Mouse (Mus musculus): ENCODE measurements at regions not wholly inside any gene's neighbourhood (a gene's known extent, or its start where the extent isn't known, plus 50 kb on each side); places are given as distances from the start of the nearest gene placed in this dataset.

DNA sequence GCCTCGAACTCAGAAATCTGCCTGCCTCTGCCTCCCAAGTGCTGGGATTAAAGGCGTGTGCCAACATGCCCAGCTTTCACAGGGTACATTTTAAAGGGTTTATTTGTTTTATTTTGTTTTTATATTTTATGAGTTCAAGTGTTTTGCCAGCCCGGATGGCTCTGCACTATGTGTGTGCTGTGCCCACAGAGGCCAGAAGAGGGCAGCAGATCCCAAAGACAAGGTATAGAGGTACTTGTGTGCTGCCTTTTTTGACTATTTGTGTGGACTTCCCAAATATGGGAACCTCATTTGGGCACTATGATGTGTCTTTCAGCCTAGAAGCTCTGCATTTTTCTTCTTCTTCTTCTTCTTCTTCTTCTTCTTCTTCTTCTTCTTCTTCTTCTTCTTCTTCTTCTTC is 176.4 kb upstream of the Azi2 start:
- Histone ChIP-seq H3K4me2 (no peak overlapping the region), H3K9ac (no peak overlapping the region), H3K27me3 (0 out of 2 replicates have a peak, but pooled peaks cover 2% of the 10 kb centered on the region), H3K36me3 (no peaks in the 10 kb centered on the region), H3K9me3 (replicated peaks) (no peaks in the 10 kb centered on the region), H3K4me3 (no peak overlapping the region), H3K4me1 (replicated peaks) (no peaks in the 10 kb centered on the region), H3K27ac (no peak overlapping the region)
- ATAC-seq (replicated peaks; ENCODE audit: insufficient number of reproducible peaks, insufficient read depth, low FRiP score, low read depth) = no peak
- 90% methylated on average over 3 of the region's 3 CpGs for WGBS

DNA sequence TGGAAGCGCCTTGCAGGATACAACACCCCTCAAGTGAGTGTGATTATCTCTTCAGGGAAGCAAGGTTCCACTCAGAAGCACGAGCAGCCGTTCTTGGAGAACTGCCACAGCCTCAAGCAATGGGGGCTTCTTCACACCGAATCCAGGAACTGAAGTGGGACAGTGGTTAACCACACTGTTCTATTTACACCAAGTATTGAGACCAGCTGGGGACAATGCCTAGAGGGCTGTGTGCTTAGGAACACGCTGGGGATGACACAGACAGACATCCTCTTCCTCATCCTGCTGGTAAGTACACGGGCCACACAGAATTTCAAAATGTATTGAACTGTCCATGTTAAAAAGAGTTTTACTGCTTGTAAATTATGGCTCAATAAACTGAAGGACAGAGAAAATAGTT is 177.0 kb upstream of the Azi2 start:
- ATAC-seq (replicated peaks; ENCODE audit: insufficient number of reproducible peaks, insufficient read depth, low FRiP score, low read depth) = no peak
- H3K9ac ChIP-seq = no peak overlapping the region
- 75% methylated on average over 6 of the region's 6 CpGs for WGBS

DNA sequence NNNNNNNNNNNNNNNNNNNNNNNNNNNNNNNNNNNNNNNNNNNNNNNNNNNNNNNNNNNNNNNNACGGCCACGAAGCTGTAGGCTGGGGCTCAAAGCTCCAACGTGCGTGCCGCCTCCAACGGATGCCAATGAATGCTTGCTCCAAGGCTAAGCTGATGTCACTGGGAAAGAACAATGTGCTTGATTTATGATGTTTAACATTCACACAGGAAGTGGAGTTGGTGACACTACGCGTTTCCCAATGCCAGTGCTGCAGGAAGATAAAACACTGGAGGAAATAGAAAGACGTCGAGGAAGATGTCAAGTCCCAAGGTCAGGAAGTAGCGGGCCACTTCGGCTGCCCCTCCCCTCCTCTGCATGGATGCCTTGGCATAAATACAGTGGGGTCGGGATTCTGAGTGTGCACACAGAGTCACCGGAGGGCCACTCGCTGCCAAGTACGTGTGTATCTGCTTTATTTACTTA is 180.7 kb upstream of the Azi2 start:
- no peak overlapping the region for H3K4me3 ChIP-seq
- no peak for ATAC-seq (replicated peaks; ENCODE audit: insufficient number of reproducible peaks, insufficient read depth, low FRiP score, low read depth)
- H3K4me1 ChIP-seq (replicated peaks) = no peaks in the 10 kb centered on the region
- no peaks in the 10 kb centered on the region for H3K9me3 ChIP-seq (replicated peaks)
- no peak overlapping the region for H3K4me2 ChIP-seq
- H3K9ac ChIP-seq = no peak overlapping the region
- H3K27ac ChIP-seq = no peak overlapping the region
- WGBS = 56% methylated on average over 16 of the region's 16 CpGs
- H3K27me3 ChIP-seq = no peaks in the 10 kb centered on the region
- H3K36me3 ChIP-seq = no peaks in the 10 kb centered on the region

More for the DNA sequence above, 177.0 kb upstream of the Azi2 start:
- H3K27ac ChIP-seq = no peak overlapping the region
- no peak overlapping the region for H3K4me2 ChIP-seq
- H3K4me3 ChIP-seq = no peak overlapping the region
- H3K27me3 ChIP-seq = 0 out of 2 replicates have a peak, but pooled peaks cover 2% of the 10 kb centered on the region
- no peaks in the 10 kb centered on the region for H3K4me1 ChIP-seq (replicated peaks)
- H3K36me3 ChIP-seq = no peaks in the 10 kb centered on the region
- no peaks in the 10 kb centered on the region for H3K9me3 ChIP-seq (replicated peaks)

DNA sequence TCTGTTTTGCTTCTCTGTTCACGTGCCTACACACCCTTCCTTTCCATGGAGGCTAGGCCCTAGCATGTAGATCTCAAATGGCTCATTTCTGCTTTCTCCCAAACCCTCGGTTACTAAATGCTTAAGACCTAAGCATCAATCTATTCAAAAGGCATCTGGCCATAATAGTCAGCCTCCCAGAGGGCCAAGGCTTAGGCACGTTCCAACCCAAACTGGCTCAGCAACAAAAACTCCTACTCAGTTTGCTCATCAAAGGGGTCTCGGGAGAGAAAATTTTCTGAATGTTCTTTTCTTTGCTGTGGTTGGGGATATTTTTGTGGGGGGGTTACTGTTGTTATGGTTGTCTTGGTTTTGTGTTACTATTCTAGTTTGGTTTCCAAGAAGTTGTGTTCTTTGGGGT is 196.8 kb upstream of the Azi2 start:
- Histone ChIP-seq H3K4me2 (no peak overlapping the region), H3K9ac (no peak overlapping the region), H3K4me3 (no peak overlapping the region), H3K36me3 (no peaks in the 10 kb centered on the region), H3K9me3 (replicated peaks) (no peaks in the 10 kb centered on the region), H3K27ac (no peak overlapping the region), H3K27me3 (no peaks in the 10 kb centered on the region), H3K4me1 (replicated peaks) (no peaks in the 10 kb centered on the region)
- WGBS = 69% methylated on average over 4 of the region's 4 CpGs
- ATAC-seq (replicated peaks; ENCODE audit: insufficient number of reproducible peaks, insufficient read depth, low FRiP score, low read depth) = no peak

DNA sequence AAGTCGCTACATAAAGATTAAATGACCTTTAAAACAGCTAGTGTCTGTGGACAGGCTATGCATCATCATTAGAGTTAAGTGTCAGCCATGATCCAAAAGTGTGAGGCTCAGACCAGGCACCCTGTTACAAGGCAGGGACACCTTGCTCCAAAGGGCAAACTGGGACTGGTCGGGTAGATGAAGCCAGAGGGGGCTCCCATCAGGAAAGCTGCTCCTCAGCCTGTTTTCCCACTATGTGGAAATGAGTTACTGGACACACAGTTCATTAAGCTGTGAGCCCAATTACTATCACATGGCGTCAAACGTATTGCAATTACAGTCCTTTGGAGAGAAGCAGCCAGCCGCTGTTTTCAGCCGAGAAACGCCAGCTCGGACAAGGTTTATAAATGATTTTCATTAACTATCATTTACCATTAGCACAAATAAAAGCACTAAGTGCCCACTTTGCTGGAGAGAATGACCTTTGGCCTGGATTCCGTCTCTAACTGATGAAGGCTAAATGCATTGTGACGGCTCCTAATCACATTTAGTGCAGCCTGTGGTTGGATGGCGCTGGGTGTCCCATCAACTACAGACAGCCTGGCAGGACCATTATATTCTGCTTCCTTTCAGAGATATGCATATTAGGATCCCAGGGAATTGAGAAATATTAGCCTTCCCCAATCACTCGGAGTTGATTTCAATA is 203.5 kb upstream of the Azi2 start:
- H3K4me2 ChIP-seq = no peak overlapping the region
- H3K36me3 ChIP-seq = no peaks in the 10 kb centered on the region
- ATAC-seq (replicated peaks; ENCODE audit: insufficient number of reproducible peaks, insufficient read depth, low FRiP score, low read depth) = no peak
- H3K4me3 ChIP-seq = no peak overlapping the region
- 0 out of 2 replicates have a peak, but pooled peaks cover 3% of the 10 kb centered on the region for H3K4me1 ChIP-seq (replicated peaks)
- H3K27ac ChIP-seq = no peak overlapping the region
- H3K27me3 ChIP-seq = no peaks in the 10 kb centered on the region
- WGBS = 67% methylated on average over 12 of the region's 12 CpGs
- no peaks in the 10 kb centered on the region for H3K9me3 ChIP-seq (replicated peaks)
- H3K9ac ChIP-seq = no peak overlapping the region

DNA sequence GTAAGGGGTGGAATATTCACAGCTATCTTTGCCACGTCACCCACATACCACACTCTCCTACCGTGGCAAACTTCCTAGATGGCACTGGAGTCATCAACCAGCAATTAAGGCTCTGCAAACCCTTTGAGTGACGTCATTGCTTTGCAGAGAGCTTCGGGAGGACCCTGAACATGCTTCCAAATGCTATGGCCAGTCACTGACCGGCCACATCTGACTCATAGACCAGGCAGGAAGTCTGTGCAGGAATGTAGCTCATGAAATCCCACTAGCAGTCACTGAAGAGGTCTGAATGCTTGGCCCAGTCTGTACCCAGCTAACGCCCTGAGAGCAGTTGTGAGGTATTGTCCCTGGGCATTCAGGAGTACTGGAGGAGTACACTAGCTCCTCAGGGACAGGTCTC is 203.9 kb upstream of the Rbms3 start:
- no peak overlapping the region for H3K27ac ChIP-seq
- H3K9ac ChIP-seq = no peak overlapping the region
- H3K9me3 ChIP-seq (replicated peaks) = no peaks in the 10 kb centered on the region
- no peak for ATAC-seq (replicated peaks; ENCODE audit: insufficient number of reproducible peaks, insufficient read depth, low FRiP score, low read depth)
- 44% methylated on average over 6 of the region's 6 CpGs for WGBS
- H3K27me3 ChIP-seq = no peaks in the 10 kb centered on the region
- no peak overlapping the region for H3K4me3 ChIP-seq
- 0 out of 2 replicates have a peak, but pooled peaks cover 3% of the 10 kb centered on the region for H3K4me1 ChIP-seq (replicated peaks)
- no peaks in the 10 kb centered on the region for H3K36me3 ChIP-seq
- no peak overlapping the region for H3K4me2 ChIP-seq

DNA sequence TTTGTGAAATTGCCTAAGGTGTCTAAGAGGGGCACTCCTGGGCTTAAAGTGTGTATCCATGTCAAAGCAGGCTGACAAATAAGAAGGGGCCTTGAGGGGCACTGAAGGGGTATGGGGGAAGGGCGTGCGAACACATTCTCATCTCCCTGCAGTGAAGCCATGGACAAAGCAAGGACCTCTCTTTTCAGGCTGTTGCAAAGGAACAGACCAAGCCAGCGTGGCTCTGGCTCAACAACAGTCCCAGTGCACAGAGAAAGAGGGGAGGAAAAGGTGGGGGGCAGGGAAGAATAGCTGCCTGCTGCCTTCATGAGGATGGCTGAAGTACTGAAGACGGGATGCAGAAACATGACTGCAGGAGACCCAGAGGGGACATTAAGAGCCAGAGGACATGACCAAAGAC is 184.9 kb upstream of the Rbms3 start:
- ATAC-seq (replicated peaks; ENCODE audit: insufficient number of reproducible peaks, insufficient read depth, low FRiP score, low read depth) = no peak
- Histone ChIP-seq H3K27me3 (no peaks in the 10 kb centered on the region), H3K9me3 (replicated peaks) (no peaks in the 10 kb centered on the region), H3K4me2 (no peak overlapping the region), H3K4me3 (no peak overlapping the region), H3K9ac (no peak overlapping the region), H3K27ac (no peak overlapping the region), H3K4me1 (replicated peaks) (no peaks in the 10 kb centered on the region; the same call in 1 of the 2 replicates), H3K36me3 (no peaks in the 10 kb centered on the region)
- WGBS = 55% methylated on average over 4 of the region's 4 CpGs

DNA sequence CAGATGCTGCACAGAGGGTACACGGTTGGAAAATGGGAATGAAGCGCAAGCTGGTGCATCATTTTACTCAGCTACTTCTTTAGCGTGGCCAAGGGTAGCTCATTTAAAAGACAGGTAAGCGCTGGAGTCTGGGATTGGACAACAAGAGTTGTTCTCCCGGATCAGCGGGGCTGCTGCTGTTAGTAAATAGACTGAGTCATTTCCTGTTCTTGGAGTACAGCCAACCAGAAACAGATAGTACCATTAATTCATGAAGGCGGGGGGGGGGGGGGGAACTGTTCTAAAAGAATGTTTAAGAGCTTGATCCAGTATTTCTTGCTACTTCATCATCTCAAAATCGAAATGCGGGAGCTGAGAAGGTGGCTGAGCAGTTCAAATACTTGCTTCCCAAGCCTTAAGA is 183.5 kb upstream of the Rbms3 start:
- Histone ChIP-seq H3K4me2 (no peak overlapping the region), H3K4me3 (no peak overlapping the region), H3K36me3 (no peaks in the 10 kb centered on the region), H3K9ac (no peak overlapping the region), H3K27me3 (no peaks in the 10 kb centered on the region), H3K9me3 (replicated peaks) (no peaks in the 10 kb centered on the region), H3K27ac (no peak overlapping the region), H3K4me1 (replicated peaks) (no peaks in the 10 kb centered on the region; the same call in 1 of the 2 replicates)
- 69% methylated on average over 9 of the region's 9 CpGs for WGBS
- no peak for ATAC-seq (replicated peaks; ENCODE audit: insufficient number of reproducible peaks, insufficient read depth, low FRiP score, low read depth)

DNA sequence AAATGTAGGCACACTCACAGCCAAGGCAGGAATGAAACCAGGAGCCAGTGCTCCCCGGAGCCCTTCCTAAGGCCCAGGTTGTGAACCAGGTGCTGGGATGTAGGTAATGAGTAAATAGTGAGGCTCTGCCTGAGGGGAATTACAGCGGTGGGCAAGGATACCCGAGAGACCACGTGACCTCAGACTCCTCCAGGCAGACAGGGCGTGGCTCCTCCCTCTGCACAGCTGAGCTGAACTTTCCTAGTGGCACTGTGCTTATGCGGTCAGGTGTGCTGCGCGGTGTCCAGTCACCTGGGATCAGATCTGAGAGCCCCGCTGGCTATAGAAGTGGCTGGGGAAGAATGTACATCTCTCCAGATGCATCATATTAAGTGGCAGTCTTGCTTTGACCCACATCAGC is 176.1 kb upstream of the Rbms3 start:
- Histone ChIP-seq H3K4me2 (no peak overlapping the region), H3K27me3 (no peaks in the 10 kb centered on the region), H3K27ac (no peak overlapping the region), H3K4me1 (replicated peaks) (no peaks in the 10 kb centered on the region), H3K4me3 (no peak overlapping the region), H3K9me3 (replicated peaks) (no peaks in the 10 kb centered on the region), H3K9ac (no peak overlapping the region), H3K36me3 (no peaks in the 10 kb centered on the region)
- WGBS = 72% methylated on average over 9 of the region's 9 CpGs
- ATAC-seq (replicated peaks; ENCODE audit: insufficient number of reproducible peaks, insufficient read depth, low FRiP score, low read depth) = no peak

DNA sequence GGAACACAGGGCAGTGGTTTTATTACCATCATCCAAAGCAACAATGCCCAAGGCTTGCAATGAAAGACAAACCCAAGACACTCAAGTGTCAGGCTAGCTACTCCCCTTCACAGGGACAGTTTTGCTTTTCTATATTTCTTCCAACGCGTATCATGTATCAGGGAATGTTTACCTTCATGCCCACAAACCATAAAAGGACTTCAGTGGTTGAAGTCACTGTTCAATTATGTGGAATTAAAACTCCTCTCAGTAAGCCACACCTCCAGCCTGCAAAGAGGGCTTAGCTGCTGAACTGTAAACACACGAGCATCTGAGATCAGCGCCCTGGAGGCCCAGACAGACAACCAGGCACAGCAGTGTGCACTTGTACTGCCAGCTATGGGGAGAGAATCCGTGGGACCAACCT is 154.5 kb upstream of the Rbms3 start:
- H3K4me3 ChIP-seq = no peak overlapping the region
- no peaks in the 10 kb centered on the region for H3K4me1 ChIP-seq (replicated peaks)
- no peaks in the 10 kb centered on the region for H3K9me3 ChIP-seq (replicated peaks)
- no peak for ATAC-seq (replicated peaks; ENCODE audit: insufficient number of reproducible peaks, insufficient read depth, low FRiP score, low read depth)
- H3K9ac ChIP-seq = no peak overlapping the region
- H3K27me3 ChIP-seq = no peaks in the 10 kb centered on the region
- H3K4me2 ChIP-seq = no peak overlapping the region
- H3K27ac ChIP-seq = no peak overlapping the region
- H3K36me3 ChIP-seq = no peaks in the 10 kb centered on the region
- 70% methylated on average over 5 of the region's 5 CpGs for WGBS

DNA sequence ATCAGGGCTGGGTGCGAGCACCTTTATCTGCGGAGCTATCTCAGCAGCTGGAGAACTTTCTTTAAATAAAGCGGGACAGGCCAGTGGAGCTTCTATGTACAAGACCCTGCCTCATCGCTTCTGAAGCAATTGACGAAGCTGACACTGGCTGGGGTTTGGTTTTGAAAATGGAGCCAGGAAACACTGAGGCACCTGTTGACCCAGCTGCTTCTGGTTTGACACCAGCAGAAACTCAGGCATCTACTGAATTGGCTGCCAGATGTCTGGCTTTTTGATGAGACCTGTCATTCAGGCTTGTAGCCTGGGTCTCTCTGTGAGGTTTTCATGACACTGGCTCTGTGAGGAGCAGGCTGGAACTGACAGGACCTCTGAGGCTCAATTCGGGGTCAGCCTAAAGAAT is 124.9 kb upstream of the Rbms3 start:
- 81% methylated on average over 6 of the region's 6 CpGs for WGBS
- H3K4me3 ChIP-seq = no peak overlapping the region
- H3K9me3 ChIP-seq (replicated peaks) = no peaks in the 10 kb centered on the region
- no peak overlapping the region for H3K9ac ChIP-seq
- H3K27me3 ChIP-seq = no peaks in the 10 kb centered on the region
- ATAC-seq (replicated peaks; ENCODE audit: insufficient number of reproducible peaks, insufficient read depth, low FRiP score, low read depth) = no peak
- H3K4me1 ChIP-seq (replicated peaks) = no peaks in the 10 kb centered on the region
- H3K4me2 ChIP-seq = no peak overlapping the region
- H3K36me3 ChIP-seq = no peaks in the 10 kb centered on the region
- no peak overlapping the region for H3K27ac ChIP-seq

DNA sequence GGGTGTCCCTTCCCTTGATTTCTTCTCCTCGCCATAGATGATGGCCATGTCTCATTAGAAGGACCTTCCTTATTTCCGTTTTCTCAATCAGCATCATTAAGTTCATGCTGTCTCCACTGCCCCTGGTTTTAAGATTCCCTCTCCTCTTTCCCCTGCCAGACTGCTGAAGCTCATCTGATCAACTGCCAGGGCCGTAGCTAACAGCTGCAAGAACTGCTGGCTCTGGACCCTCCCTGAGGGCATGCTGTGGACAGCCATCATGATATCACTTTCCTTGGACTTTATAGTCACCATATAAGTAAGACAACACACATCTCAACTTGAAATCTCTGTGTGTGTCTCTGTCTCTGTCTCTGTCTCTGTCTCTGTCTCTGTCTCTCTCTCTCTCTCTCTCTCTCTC is 123.8 kb upstream of the Rbms3 start:
- H3K27me3 ChIP-seq = no peaks in the 10 kb centered on the region
- H3K4me3 ChIP-seq = no peak overlapping the region
- no peak overlapping the region for H3K27ac ChIP-seq
- H3K4me2 ChIP-seq = no peak overlapping the region
- WGBS = 62% methylated on average over 3 of the region's 3 CpGs
- H3K9ac ChIP-seq = no peak overlapping the region
- no peaks in the 10 kb centered on the region for H3K4me1 ChIP-seq (replicated peaks)
- no peaks in the 10 kb centered on the region for H3K36me3 ChIP-seq
- H3K9me3 ChIP-seq (replicated peaks) = no peaks in the 10 kb centered on the region
- no peak for ATAC-seq (replicated peaks; ENCODE audit: insufficient number of reproducible peaks, insufficient read depth, low FRiP score, low read depth)
